Mouse (Mus musculus) MEL-GATA-1-ER (cell line): ENCODE data around the gene Gcgr.

ENCODE experiments used
- DNase-seq: peaks from one replicate; pipeline ENCODE4 v3.0.0-alpha.2; 2012; ENCODE audit warnings: low read depth; ENCODE audit errors: extremely low read depth

Gcgr gene

DNA sequence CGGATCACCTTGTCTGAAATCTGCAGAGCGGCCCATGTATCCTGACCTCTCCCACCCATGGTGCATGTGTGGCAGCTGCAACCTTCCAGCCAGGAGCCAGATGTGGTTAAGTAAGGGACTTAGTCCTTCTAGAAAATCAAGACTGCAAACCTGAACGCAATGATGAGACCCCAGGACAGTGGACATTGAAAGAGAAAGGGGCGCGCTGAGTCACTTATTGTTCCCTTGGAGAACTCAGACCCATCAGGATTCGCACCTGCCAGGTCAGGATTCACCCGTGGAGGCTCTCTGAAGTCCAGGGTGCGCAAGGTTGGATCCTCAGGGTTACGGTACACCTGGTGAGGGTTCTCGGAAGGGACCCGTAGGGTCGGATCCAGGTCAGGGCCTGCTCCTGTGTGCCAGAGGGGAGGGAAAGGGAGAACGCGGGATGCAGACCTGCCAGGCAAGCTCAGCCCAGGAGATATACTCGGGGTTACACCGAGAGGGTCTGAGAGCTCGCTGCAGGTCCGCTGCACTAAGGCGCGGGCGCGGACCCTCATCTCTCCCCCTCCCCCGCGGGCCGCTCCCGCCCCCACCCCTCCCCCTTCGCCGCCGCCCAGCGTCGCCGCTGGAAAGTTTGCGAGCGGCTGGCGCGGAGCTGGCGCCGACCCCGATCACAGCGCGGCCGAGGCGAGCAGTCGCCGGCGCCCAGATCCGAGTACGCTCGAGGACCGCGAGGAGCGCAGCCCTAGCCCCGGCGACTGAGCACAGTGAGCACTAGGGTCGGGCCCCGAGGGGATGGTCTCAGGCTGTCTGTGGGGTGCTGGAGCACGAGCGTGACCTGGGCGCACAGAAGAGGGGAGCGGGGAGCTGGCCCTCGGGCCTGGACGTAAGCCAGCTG, at the start of gene Gcgr:
Gene Gcgr (plus strand): TSS at position 615 of the 880 bp plus-strand sequence.
- no peak for DNase-seq

DNA sequence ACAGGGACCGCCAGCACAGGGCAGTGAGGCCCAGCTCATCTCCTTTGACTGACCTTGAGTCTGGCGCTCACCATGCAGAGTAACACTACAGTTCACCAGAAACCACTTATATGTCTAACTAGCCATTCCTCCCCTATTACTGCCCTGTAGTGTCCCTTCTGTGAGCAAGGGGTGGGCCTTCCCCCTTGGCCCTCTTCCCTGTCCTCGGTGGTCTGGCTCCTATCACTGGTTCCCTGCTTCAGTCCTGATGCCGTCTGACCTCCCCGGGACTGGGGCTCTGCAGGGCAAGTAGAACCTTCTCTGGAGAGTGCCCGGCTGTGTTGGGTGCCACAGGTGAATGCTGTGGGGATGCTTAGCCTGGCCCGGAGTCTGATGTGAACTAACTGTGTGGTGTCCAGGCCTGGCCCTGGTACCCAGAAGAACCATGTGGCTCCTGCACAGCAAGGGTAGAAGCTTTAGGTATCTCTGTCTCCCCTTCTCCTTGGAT, 47.0 kb upstream of the Gcgr start:
- DNase-seq, result no peak

DNA sequence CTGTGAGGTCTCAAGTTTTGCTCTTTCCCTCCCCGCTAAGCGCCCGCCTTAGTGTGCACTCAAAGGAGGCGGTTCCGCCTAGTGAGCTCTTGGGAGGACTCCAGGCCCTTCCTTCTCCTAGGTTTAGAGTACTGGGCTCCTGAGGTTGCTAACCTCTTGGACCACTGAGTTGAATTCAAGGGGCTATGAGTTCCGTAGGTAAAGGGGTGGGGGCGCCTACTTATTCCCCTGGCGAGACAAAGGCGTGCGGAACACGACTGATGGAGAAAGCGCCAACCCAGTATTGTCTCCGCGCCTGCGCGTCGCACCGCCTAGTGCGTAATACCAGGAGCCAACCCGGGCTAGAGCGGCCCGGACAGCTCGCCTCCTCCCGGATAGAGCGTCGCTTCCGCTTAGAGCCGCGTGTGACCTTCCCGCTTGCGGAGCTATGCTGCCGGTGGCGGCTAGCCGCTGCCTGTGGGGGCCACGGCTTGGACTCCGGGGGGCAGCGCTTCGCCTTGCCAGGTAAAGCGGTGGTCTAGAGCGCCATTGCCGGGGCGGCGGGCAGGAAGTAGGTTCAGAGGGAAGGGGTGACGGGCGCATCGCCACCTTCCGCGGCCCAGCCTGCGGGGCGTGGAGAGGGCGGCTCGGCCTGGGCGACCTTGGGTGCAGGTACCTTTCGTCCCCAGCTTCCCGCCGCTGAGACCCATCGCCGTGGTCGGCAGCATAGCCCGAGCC, 46.1 kb upstream of the Gcgr start, which contains the start of gene Mrpl12:
Gene Mrpl12 (plus strand): TSS at position 349 of the 717 bp plus-strand sequence.
- peak; percentile 83 for DNase-seq

DNA sequence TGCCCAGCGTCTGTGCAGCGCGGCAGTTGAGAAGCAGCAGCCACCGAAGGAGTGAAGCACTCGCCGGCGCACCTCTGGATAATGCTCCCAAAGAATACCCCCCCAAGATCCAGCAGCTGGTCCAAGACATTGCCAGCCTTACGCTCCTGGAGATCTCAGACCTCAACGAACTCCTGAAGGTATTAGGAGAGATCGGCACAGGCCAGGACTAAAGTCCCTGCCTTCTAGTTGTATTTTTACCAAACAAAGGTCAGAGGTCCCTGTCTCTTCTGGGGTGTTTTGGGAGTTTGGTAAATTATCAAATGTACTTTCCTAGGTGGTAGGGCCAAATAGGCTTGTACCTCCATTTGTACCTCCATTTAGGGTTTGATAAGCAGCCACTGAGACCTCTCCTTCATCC, 45.2 kb upstream of the Gcgr start:
- no peak for DNase-seq

DNA sequence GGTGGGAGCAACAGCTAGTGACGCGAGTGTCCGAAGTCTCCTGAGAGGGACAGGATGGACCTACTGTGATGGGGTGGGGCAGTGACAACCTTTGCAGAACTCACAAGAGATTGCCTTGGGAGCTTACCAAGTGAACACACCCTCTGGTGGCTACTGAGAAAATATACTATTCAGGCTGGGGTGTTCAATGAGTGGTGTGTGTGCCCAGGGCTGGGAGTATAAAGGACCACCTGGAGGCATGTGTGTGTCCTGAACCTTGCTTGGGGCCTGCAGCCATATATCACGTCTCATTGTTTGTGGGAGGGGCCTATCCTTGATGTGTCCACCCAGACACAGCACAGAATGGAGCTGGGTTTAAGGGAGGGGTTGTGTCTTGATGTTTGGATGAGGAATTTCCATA, 42.0 kb upstream of the Gcgr start:
- DNase-seq, result no peak

DNA sequence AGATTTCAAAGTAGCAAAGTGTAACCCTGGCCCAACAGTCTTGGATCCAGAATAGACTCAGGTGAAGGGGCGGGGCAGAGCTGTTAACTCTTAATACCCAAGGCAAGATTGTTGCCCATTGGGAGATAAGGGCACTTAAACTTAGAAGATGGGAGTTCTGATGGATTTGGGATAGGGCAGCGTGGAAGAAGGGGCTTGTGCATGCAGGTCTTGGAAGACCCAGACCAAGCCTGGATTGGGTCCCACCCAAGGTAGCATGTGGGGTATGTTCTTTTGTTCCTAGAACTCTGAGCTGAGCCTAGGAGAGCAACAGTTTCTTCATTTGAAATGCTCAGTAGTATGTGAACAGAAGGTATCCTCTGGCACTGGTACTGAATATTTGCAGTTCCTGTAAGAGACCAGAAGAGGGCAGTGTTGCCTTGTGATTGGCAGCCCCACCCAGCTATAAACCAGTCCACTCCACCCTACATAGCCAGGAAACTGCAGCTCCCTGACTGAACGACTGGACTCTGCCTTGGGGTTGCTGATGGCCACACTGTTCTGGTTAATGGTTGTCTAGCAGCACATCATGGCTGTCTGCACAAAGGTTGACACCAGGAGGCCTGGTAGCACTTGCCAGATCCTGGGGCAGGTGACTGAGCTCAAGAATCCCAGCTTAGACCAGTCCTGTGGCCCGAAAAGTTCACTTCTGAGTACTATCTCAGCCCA, 41.3 kb upstream of the Gcgr start:
- DNase-seq, result peak; percentile 79

DNA sequence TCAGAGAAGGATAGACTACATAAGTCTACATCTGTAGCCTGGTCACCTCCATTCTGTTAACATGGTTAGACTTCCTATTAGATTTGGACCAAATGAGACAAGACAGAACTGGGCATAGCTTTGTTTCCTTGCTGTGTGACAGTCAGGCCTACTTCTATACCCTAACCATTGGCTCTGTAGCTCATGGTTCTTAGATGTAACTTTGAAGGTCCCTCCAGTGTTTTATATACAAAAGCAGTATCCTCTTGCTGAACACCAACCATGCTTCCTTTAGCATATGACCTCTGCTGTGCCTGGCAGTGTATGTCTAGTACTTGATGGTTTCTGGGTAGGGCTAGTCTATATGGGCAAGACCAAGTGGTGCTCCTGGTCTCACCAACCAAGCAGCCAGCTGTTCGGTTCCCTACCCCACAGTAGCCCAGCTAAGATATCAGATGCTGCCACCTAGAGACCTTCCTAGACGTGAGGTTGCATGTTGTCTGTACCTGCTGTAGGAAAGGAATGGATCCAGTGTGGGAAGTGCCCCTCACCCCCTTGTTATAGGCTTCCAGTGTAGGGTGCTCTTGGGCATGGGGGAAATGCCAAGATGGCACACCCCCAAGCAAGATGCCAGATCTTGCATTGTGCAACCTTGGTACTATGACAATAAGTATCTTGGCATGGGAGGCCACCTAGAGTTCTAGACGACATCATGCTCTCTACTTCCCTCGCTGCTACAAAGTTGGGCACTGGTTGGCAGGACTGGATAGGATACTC, 40.0 kb upstream of the Gcgr start:
- DNase-seq, result no peak

DNA sequence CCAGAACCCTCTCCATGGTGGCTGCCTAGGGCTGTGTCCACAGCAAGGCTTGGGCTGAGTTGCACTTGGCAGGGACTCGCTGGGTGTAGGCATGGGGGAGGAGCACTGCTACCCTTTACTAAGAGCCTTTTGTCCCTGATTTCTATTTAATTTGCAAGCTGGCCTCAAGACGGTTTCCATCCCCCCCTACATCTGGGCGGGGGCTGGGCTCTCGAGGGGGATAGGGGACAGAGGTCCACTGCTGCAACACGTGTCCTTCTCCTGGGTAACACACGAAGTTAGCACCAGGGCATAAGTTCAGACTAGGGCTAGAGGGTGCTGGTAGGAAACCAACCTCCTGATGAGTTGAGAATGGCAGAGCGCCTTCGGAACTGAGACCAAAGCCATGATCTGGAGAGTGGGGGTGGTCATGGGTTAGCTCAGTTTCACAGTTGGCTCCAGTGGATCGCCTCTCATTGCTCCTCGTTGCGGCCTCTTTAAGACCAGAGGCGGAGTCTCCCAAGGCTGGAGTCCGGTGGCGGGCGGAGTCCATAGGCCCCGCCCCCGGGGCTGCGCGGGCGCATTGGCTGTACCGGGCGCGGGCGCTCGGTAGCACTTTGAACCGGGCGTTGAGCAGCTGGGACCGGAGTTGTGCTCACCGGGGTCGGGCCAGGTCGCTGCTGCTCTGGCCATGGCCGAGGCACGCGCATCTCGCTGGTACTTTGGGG, 39.0 kb upstream of the Gcgr start, which contains the start of gene Slc25a10:
Gene Slc25a10 (plus strand): TSS at position 524 of the 707 bp plus-strand sequence.
- DNase-seq, result peak; percentile 50

DNA sequence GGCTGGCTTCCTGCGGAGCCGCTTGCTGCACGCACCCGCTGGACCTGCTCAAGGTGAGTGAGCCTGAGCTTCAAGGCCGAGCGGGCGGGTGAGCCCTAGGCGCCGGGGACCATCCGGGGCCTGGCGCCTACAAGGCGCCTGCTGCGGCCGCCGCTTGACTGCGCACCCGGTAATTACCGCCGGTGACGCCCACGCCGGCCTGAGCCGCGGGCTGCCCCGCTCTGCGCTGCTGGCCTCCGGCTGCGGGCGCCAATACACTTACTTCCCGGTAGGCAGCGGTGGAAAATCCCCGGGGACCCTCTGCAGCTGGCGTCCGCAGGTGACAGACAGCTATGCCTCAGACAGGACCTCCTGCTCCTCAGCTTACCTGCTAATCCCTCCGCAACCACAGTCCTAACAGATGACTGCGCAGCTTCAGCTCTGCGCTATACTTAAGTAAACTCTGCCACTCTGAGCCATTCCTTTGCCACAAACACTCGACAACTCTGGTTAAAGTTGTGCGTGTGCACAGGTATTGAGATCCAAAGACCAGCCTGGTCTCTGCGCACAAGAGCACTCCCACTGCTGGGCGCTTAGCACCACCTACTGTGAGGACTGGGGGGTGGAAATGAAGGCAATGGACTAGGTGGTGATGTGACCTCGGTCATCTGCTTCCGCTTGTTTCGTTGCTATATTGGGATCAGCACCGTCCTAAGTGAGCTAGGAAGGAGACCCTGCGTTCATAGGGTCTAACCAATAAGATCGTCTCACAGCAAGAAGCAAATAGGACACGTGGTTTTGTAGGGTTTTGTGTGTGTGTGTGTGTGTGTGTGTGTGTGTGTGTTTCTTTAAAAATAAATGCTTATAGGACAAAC, 38.2 kb upstream of the Gcgr start:
- peak; percentile 67 for DNase-seq

DNA sequence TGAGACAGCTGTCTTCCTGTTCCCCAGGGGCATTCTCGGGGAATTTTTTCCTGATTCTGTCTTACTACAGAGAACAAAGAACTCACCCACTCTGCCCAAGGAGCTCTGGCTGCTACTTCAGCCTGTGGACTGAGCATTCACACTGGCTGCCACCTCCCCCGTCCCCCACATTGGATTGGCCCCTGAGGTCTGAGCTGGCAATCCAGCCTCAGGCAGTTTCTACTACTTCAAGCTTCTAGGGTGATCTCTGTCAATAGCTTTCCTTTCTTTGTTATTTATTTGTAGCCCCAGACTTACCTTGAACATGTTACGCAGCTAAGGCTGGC, 37.7 kb upstream of the Gcgr start:
- no peak for DNase-seq

DNA sequence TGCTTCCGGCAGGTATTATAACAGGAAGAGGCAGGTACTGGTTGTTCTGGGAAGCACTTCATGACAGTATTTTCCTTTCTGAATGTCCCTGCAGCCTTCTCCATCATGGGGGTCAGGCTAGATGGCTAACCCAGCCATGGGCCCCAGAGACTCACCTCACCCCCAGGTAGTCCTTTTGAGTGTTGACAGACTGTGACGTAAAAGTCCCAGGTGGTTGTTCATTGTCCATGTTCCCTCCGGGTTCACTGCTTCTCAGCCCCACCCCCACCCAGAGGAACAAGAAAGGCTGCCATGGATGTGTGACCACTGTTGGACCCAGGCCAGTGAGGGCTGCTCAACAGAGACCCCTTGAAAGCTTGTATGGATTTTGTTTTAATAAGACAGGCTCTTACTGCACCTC, 37.1 kb upstream of the Gcgr start:
- DNase-seq, result no peak

DNA sequence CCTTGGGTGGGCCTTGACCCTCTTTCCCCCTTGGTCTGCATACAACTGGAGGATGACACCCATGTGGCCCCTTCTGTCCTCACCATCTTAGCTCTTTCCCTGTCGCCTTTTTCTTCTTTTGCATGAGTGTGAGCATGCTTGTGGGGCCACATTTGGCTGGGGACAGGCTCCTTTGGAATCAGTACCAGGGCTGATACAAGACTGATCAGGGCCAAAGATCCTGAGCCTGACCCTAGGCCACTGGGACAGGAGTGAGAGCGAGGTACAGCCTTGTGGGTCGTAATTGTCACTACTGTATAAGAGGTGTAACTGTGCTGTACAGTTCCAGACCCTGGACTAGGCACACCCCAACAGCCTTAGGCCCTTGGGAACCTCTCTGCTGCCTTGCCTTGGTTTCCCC, 36.6 kb upstream of the Gcgr start:
- no peak for DNase-seq

DNA sequence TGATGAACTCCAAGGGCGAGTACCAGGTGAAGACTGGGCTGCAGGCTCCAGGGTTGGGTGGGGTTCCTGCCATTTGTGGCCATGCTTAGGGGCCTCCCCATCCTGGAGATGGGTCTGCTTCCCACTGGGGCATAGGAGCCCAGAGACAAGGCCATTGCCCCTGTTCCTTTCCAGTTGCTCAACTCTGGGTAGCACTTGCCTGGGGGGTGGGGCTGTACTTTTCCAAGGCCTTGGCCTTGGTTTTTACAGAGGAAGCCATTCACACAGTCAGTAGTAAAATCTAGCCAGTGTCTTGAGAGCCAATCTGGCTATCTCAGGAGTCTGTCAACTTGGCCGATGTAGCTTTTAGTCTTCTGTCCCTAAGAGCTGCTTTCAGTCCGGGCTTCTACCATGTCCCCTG, 33.1 kb upstream of the Gcgr start:
- DNase-seq, result no peak

DNA sequence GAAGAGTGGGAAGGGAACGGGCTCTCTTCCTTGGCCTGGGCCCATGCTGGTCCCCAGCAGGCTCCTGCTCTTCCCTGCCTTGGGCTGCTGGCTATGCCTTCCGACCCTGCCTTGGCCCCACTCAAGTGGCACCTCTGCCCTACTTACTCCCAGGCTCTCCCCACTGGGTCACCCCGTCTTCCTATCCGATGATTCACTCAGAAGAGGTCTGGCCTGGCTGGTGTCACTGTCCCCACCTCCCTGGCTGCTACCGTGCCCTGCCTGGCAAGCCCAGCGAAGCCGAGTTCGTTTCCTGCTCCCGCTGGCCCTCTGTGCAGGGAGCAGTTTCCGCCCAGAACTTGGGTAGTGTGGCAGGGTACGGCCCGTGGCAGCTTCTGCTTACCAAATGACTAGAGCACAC, 32.3 kb upstream of the Gcgr start:
- DNase-seq, result no peak

DNA sequence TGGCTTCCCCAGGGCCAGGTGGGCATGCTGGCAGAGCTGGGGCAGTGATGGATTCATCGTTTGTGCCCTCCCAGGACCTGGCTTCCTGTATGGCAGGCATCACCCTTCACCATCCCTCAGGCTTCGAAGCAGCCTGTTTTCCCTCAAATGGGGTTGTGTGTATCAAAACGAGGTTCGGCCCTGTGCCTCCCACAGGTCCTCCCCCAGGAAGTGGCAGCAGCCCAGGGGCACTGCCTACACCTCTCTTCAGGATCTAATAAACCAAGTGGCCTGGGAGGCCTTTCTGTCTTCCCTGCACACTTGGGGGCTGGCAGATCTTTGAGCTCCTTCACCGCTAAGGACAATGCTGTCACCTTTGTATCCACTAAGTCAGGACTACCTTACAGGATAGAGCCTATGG, 31.6 kb upstream of the Gcgr start:
- DNase-seq, result no peak

DNA sequence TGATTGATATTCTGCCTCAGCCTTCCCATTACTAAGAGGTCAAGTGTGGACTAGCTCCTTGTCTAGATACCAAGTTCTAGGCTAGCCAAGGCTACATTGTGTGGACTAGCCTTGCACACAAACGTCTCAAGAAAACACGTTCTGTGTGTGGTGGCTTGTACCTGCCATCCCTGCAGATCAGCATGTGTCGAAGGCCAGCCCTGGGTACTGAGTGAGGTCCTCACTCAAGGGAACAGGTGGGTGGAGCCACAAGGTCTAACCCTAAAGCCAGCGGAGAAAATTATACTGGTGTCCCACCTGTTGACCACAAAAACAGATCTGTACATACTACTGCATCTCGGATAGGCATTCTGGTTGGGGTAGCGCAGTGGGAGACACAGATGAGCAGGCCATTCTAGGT, 30.6 kb upstream of the Gcgr start:
- no peak for DNase-seq

DNA sequence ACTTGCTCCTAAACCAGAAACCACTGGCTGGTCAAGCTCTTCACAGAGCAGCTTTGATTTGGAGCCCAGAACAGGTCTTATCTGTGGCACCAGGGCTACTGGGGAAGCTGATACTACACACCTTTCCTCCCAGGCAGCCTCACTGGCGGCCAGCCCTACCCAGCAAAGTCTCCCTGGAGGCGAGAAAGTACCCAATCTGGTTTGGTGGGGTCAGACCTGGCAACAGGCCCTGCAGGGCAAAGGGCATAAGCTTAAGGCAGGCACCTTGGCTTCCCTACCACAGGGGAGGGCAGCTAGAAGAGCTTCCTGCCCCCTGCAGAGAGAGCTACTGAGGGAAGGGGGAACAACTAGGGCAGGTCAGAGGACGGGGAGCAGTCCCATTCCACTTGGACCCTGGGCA, 30.1 kb upstream of the Gcgr start:
- DNase-seq, result no peak

DNA sequence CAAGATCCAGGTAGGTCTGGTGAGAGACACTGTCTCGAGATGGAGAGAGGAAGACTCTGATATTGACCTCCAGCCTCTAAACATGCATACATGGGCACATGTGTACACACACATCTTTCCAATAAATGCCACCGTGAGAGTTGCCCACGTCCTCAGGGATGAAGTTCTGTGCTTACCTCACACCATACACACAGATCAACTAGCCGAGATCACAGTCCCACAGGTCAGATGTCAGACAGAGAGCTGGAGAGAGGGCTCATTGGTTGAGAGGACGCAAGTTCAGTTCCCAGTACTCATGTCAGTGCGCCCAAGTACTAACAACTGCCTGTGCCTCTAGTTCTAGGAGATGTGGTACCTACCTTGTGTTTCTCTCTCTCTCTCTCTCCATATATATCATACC, 29.5 kb upstream of the Gcgr start:
- no peak for DNase-seq

DNA sequence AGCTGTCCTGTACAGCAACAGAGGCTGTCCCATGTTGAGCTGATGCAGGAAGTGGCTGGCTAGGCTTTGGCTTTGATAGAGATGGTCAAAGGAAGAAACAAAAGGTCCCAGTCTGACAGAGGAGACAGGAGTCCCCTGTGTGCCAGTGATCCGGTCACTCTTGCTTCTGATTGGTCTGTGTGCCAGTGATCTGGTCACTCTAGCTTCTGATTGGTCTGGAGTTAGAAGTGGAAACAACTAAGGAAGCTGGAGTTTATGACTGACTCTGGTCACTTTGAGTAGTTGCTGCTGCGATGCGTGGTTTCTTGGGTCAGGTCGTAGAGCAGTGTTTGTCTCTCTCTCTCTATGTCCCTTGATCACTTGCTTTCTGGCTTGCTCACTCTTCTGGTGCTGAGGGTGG, 28.8 kb upstream of the Gcgr start:
- DNase-seq, result no peak

DNA sequence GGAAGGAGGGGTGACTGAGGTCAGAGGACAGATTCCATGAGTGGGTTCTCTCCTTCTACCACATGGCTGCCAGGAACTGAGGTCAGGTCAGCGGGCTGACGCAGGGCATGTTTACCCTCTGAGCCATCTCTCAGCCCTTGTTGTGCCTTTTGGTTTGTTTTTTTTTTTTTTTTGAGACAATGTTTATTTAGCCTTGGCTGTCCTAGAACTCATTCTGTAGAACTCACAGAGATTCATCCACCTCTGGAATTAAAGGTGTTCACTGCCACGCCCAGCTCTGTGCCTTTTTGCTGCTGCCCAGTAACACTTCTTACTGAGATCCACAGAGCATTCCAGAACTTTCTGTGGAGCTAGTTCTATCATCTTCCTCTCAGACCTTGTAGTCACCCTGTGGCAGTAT, 24.8 kb upstream of the Gcgr start:
- DNase-seq, result no peak
